Mouse (Mus musculus): ENCODE measurements around the gene Msgn1. TPM values are rescaled to one million over a fixed set of nuclear protein-coding genes. Genes with fewer than 3 reads are reported as not detected.

Gene Msgn1
- polyA plus RNA-seq (2012; ENCODE audit: insufficient read depth, insufficient read length, missing spikeins) = not detected in 2 replicates

DNA sequence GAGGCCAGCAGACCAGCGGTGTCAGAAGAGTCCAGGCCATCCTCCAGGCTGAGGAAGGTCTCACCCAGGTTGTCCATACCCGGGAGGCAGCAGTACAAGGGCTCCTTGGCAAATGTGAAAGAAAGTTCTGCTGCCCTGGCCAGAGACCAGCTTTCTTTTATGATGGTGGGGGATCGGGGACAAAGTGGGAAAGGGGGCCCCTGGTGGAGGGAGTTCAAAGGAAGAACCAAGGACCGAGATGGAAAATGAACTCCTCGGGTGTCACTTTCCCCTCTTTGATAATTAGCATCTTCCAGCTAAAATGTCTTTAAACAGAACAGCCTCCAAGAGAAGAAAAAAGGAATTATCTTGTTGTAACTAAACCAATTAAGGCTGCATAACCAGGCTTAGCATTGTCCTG is at the start of gene Msgn1:
Gene Msgn1 (minus strand): TSS at position 101 of the 400 bp plus-strand sequence.
- 0 out of 2 replicates have a peak, but pooled peaks cover 5% of the 10 kb centered on the region for H3K4me1 ChIP-seq (ENCODE audit: control insufficient read depth, insufficient read depth, insufficient read length, low read length)
- H3K27ac ChIP-seq (replicated peaks; ENCODE audit: low read depth, low read length) = no peak within 1 kb of the TSS
- H3K4me3 ChIP-seq (ENCODE audit: insufficient read depth, low read depth, low read length) = no peak within 1 kb of the TSS

DNA sequence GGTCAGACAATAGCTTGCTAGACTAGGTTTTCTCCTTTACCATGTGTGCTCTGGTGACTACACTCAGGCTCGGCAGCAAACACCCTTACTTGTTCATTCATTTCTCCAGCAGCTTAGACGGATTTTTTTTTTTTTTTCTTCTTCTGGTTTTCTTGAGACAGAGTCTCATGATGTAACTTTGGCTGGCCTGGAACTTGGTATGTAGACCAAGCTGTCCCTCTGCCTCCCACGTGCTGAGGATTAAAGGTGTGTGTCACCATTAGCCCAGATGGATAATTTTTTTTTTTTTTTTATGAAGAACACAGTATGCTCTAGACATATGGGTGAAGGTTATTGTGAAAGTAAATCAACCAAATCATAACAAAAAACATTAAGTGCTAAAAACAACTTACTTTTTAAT is 41.5 kb upstream of the Msgn1 start:
- H3K4me3 ChIP-seq (ENCODE audit: insufficient read depth, low read depth, low read length) = no peak overlapping the region
- no peak overlapping the region for H3K27ac ChIP-seq (replicated peaks; ENCODE audit: low read depth, low read length)

DNA sequence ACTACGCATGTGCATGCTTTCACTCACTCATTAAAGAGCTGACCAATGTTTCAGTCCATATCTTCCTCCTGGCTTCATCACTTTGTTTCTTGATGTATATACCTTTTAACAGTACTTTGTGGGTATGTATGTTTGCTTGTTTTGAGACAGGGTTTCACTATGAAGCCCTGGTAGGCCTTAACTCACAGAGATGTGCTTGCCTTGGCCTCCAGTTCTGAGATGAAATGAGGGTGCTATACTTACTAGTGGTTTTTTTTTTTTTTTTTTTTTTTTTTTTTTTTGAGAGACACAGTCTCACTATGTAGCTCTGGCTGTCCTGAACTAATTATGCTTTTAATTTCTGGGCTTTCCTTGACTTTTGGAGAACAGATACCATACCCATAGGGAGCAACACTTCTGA is 38.7 kb upstream of the Msgn1 start:
- Histone ChIP-seq H3K4me3 (ENCODE audit: insufficient read depth, low read depth, low read length) (no peak overlapping the region), H3K4me1 (ENCODE audit: control insufficient read depth, insufficient read depth, insufficient read length, low read length) (no peaks in the 10 kb centered on the region), H3K27ac (replicated peaks; ENCODE audit: low read depth, low read length) (no peak overlapping the region)

More for the DNA sequence above, 41.5 kb upstream of the Msgn1 start:
- H3K4me1 ChIP-seq (ENCODE audit: control insufficient read depth, insufficient read depth, insufficient read length, low read length) = no peaks in the 10 kb centered on the region

DNA sequence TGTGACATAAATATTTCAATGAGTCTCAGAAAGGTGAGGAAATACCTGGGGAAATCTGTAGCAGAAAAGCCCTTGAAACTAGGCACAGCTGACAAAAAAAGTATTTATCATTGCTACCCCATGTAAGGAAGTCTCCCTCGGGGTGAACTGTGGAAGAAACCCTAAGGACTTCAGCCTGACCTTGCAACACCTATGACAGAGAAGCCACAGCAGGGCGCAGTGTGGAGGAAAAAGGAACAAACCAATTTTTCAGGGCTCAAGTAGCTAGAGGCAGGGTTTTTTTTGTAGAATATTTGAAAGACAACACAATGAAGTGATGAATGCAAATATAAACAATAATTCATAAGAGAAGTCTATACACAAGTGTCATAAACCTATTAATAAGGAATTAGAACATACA is 27.2 kb upstream of the Msgn1 start:
- no peak overlapping the region for H3K4me3 ChIP-seq (ENCODE audit: insufficient read depth, low read depth, low read length)

DNA sequence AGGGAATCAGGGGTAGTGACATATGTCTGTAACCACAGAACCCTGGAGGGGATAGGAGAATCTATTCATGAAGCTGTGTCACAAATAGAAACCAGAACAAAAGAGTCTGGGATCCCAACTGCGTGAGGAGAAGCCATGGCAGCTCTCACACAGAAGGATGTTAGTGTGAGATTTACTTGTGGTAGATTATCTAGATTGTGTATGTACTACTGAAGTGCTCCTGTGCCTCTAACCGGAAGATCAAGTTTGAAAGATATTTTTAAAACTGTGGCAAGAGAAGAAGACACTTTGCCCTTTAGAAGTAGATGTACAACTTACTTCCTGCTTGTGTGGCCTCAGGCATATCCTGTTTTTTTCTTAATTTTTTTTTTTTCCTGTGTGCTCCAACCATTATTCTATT is 21.5 kb upstream of the Msgn1 start:
- Histone ChIP-seq H3K4me1 (ENCODE audit: control insufficient read depth, insufficient read depth, insufficient read length, low read length) (no peaks in the 10 kb centered on the region), H3K4me3 (ENCODE audit: insufficient read depth, low read depth, low read length) (no peak overlapping the region), H3K27ac (replicated peaks; ENCODE audit: low read depth, low read length) (no peak overlapping the region)

More for the DNA sequence above, 27.2 kb upstream of the Msgn1 start:
- no peaks in the 10 kb centered on the region for H3K4me1 ChIP-seq (ENCODE audit: control insufficient read depth, insufficient read depth, insufficient read length, low read length)
- no peak overlapping the region for H3K27ac ChIP-seq (replicated peaks; ENCODE audit: low read depth, low read length)

DNA sequence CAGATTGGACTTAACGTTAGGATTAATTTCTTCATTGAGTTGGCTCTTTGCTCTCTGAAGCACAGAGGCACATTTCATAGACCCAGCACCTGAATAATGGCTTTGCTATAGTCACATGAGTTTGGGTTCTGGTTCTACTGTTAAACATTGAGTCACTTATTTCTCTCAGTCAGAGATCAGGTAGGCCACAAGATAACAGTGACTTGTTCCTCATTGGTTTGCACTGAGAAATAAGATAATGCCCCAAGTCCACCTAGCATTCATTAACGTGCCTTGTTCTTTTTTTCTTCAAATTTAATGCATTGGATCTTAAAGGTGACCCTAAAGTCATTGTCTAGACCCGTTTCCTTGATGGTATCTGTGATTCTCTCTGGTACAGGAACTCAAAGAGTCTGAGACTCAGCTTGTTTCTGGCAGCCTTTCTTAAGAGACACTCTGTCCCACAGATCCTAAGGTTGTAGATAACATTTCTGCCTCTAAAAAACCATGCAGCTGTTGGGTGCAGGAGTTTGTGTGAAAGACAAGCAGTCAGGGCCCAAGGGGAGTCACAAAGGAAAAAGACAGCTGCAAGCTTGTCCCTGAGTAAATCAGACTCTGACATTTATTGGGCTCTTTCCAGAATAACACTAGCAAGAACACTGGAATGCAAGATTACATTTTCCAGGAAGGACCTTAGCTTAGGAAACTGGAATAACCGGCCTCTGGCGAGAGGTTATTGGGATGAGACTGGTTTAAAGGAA is 17.9 kb upstream of the Msgn1 start:
- H3K4me3 ChIP-seq (ENCODE audit: insufficient read depth, low read depth, low read length) = no peak overlapping the region
- H3K27ac ChIP-seq (replicated peaks; ENCODE audit: low read depth, low read length) = no peak overlapping the region
- H3K4me1 ChIP-seq (ENCODE audit: control insufficient read depth, insufficient read depth, insufficient read length, low read length) = no peaks in the 10 kb centered on the region

DNA sequence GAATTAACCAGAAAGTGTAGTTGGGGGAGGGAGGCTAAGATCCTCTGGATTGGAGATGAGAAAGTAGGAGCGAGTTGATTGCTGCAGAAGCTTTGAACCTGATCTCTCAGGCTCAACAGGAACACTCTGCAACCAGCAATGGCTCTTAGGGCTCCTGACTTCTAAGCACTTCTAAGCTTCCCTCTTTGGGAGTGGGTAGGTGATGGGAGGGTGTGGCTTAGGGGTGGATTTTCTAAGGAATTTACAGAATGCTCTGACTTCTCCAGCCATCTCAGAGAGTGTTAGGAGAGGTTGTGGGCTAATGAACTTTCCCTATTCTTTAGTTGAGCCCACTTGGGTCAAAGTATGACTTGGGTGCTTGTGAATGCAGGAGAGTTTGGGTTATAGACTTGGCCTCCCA is 17.4 kb upstream of the Msgn1 start:
- Histone ChIP-seq H3K4me1 (ENCODE audit: control insufficient read depth, insufficient read depth, insufficient read length, low read length) (no peaks in the 10 kb centered on the region), H3K27ac (replicated peaks; ENCODE audit: low read depth, low read length) (no peak overlapping the region), H3K4me3 (ENCODE audit: insufficient read depth, low read depth, low read length) (no peak overlapping the region)

DNA sequence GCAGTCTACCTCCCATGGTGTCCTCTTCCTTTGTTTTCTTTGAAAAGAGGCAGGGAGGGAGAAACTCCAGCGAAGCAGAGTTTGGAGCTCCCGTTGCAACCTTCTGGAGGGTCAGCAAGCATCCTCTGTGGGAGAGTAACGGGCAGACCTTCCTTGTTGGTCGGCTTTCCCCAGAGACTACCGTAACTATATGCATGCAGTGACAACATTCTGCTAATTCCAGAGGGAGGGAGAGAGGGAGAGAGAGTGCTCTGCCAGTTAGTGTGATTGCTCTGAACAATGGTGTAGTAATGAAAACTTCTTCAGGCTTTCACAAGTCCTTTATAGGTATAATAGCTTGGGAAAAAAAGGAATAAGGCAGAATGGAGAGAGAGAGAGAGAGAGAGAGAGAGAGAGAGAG is 15.9 kb upstream of the Msgn1 start:
- no peaks in the 10 kb centered on the region for H3K4me1 ChIP-seq (ENCODE audit: control insufficient read depth, insufficient read depth, insufficient read length, low read length)
- H3K4me3 ChIP-seq (ENCODE audit: insufficient read depth, low read depth, low read length) = no peak overlapping the region
- H3K27ac ChIP-seq (replicated peaks; ENCODE audit: low read depth, low read length) = no peak overlapping the region

DNA sequence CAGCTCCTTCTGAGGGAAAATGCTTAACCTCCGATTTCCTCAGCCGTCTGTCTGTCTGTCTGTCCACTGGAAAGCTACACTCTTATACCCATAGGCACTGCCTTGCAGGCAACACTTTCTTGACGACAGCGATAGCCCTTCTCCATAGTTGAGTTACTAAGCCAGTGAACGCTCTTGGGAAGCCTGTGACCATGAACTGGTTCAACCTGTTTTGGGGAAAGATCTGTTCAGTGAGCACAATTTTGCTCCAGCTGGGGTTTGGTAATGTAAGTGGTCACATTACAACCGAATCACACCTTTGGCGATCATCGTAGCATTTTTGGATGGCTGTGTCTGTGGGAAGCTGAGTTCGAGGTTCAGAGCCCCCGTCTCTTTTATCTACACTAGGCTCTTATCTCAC is 14.3 kb upstream of the Msgn1 start:
- Histone ChIP-seq H3K27ac (replicated peaks; ENCODE audit: low read depth, low read length) (no peak overlapping the region), H3K4me1 (ENCODE audit: control insufficient read depth, insufficient read depth, insufficient read length, low read length) (no peaks in the 10 kb centered on the region), H3K4me3 (ENCODE audit: insufficient read depth, low read depth, low read length) (no peak overlapping the region)

DNA sequence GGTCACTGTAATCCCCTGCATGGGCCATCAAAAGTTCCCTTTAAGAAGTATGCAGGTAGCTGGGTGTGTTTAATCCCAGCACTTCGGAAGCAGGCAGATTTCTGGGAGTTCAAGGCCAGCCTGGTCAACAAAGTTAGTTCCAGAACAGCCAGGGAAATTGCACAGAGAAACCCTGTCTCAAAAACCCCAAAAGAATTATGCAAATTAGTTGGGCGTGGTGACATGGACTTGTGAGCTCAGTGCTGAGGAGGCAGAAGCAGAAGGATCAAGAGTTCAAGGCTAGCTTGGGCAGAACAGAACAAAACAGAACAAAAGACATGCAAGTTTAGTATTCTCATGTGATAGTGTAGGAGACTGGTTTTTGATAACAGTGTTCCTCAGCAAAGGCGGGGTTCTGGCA is 13.8 kb upstream of the Msgn1 start:
- Histone ChIP-seq H3K4me1 (ENCODE audit: control insufficient read depth, insufficient read depth, insufficient read length, low read length) (no peaks in the 10 kb centered on the region), H3K4me3 (ENCODE audit: insufficient read depth, low read depth, low read length) (no peak overlapping the region), H3K27ac (replicated peaks; ENCODE audit: low read depth, low read length) (no peak overlapping the region)

DNA sequence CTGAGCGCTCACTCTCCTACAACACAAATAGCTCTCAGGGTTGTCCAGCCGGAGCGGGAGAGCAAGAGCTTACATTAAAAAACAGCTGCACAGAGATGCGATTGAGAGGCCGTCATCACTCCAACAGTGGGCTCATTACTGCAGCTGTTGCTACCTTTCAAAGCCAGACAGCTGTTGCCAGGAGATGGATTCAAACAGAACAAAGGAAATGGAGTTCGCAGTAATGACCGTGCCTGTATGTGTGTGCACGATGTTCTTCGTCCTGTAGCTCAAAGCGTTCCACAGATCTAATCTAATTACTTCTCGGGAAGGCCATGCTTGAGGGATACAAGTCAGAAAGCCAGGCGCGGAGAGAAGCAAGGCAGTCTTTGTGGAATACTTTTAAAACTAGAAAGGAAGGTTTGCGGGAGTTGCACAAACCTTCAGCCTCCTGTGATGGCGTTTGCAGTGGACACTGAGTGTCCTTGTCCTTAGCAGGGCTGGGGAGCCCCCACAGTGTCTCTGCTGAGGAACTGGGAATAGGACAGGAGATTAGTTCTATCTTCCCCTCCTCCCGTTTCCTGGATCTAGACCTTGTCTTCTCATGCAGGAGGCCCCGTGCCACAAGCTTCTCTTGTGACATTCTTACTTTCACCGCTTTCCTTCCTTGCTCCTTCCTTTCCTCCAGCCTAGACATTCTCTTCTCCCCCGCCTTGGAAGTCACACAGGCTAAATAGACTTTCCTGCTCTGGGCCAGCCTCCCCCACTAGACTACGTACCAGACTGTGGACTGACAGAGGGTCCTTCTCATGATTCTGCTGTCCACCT is 13.0 kb upstream of the Msgn1 start:
- no peak overlapping the region for H3K4me3 ChIP-seq (ENCODE audit: insufficient read depth, low read depth, low read length)
- no peak overlapping the region for H3K27ac ChIP-seq (replicated peaks; ENCODE audit: low read depth, low read length)
- no peaks in the 10 kb centered on the region for H3K4me1 ChIP-seq (ENCODE audit: control insufficient read depth, insufficient read depth, insufficient read length, low read length)

DNA sequence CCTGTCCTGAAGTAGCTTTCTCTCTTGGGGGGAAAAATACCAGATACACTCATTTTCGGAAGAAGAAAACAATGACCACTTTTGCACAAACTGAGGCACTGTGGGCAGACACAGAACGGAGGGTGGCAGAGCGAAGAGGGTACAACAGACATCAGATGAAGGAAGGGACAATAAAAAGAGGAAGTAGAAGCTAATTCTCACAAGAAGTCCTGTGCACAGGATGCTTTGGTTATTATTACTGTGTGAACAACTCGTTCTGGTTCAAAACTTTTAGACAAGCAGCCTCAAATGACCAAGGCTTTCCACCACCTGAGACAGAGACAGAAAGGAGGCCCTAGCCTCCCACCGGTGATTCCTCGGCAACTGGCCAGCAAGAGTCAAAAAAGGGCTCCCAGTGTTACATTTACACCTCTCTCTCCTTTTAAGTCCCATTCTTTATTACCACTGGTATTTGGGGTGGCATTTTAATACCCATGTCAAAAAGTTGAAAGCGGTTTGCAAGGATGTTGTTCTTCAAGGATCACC is 9.0 kb upstream of the Msgn1 start:
- Histone ChIP-seq H3K4me1 (ENCODE audit: control insufficient read depth, insufficient read depth, insufficient read length, low read length) (no peaks in the 10 kb centered on the region), H3K27ac (replicated peaks; ENCODE audit: low read depth, low read length) (no peak overlapping the region)

DNA sequence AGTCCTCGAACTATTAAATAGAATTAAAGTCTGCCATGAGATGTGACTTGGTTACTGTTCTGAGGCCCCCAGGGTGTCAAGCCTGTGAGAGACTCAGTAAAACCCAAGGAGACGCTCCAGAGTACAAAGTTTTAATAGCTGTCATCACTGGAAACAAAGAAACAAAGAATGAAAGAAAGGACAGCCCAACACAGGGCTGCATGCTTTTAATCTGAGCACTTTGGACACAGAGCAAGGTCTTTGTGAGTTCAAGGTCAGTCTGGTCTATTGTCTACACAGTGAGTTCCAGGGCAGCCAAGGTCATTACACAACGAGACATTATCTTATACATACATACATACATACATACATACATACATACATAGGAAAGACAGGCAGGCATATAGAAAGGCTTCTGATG is 7.7 kb upstream of the Msgn1 start:
- no peak overlapping the region for H3K4me3 ChIP-seq (ENCODE audit: insufficient read depth, low read depth, low read length)
- H3K27ac ChIP-seq (replicated peaks; ENCODE audit: low read depth, low read length) = no peak overlapping the region
- H3K4me1 ChIP-seq (ENCODE audit: control insufficient read depth, insufficient read depth, insufficient read length, low read length) = no peaks in the 10 kb centered on the region

More for the DNA sequence above, 9.0 kb upstream of the Msgn1 start:
- H3K4me3 ChIP-seq (ENCODE audit: insufficient read depth, low read depth, low read length) = no peak overlapping the region

DNA sequence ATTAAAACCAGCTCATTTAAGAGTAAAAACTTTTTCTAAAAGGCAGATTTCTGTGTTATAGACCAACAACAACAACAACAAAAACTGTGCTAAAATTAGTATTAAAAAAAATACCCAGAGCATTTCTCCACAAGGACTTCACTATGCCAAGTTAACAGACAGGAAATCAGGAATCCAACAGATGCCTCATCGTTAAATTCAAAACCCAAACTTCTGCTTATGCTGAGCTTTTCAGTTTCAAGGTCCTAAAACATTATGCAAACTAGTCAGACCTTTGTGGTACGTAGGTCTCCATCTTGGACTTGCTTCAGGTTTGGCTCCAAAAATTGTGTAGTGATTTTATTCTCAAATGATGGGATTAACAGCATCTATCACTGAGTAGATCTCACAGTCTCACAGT is 6.8 kb upstream of the Msgn1 start:
- Histone ChIP-seq H3K4me3 (ENCODE audit: insufficient read depth, low read depth, low read length) (no peak overlapping the region), H3K4me1 (ENCODE audit: control insufficient read depth, insufficient read depth, insufficient read length, low read length) (no peaks in the 10 kb centered on the region), H3K27ac (replicated peaks; ENCODE audit: low read depth, low read length) (no peak overlapping the region)

DNA sequence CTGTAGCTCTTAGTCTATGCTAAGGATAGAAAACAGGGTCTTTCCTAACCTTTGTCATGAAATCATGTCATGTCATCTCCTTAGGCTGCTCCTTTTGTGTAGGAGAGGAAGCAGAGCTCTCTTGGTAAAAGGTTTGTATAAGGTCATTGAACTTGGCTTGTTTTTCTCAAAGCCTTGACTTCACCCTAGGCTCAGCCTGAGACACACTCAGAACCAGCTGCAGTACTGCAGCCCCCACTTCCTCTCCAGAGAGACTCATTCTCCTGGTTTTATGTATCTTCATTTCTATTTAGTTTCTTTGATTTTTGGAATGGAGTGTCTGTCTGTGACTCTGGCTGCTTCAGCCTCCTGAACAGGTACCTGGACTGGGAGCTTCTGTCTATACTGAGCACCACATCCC is 6.0 kb upstream of the Msgn1 start:
- H3K4me3 ChIP-seq (ENCODE audit: insufficient read depth, low read depth, low read length) = no peak overlapping the region
- no peaks in the 10 kb centered on the region for H3K4me1 ChIP-seq (ENCODE audit: control insufficient read depth, insufficient read depth, insufficient read length, low read length)
- no peak overlapping the region for H3K27ac ChIP-seq (replicated peaks; ENCODE audit: low read depth, low read length)
